ENCODE assay signal across 26 mouse cellular contexts in genomic region chr7:68053002-68053624, GRCm38 (mm10).
DNase-seq lines count a peak whose midpoint lies in the region; ATAC-seq and TF ChIP-seq lines count a peak whose summit lies in the region.
"Had no signal": no experiment of that assay in that cellular context is flagged by ENCODE, and none has a peak within 500 bp of the region (broad histone marks: within the 10 kb centered on the region; RNA-seq: fewer than 3 reads in every experiment).

No protein-coding gene starts in this region.

- H3K36me3 ChIP-seq in forebrain, embryonic 15.5 days, result no peaks in the 10 kb centered on the region
- no peaks in the 10 kb centered on the region for H3K36me3 ChIP-seq in forebrain, embryonic 10.5 days (replicated peaks)
- H3K36me3 ChIP-seq in kidney, embryonic 15.5 days, result no peaks in the 10 kb centered on the region
- no peaks in the 10 kb centered on the region for H3K36me3 ChIP-seq in neural tube, embryonic 15.5 days
- H3K36me3 ChIP-seq: heart, embryonic 13.5 days; liver, embryonic 12.5 days; midbrain, embryonic 13.5 days had no signal

- DNase-seq in forebrain, embryonic 10.5 days (ENCODE audit: extremely low spot score, low spot score), result no peak
- DNase-seq in kidney, postnatal 4 days, result no peak
- peak; percentile 37 for DNase-seq in brain, embryonic 14.5 days (ENCODE audit: low read depth)
- DNase-seq in adrenal gland, adult 2 months, result no peak
- DNase-seq: adrenal gland, postnatal 36 days; cerebellum, postnatal 14 days; forebrain, postnatal 0 days; heart, postnatal 10 days; kidney, postnatal 14 days; liver, postnatal 0 days; lung, postnatal 4 days; right cerebral cortex, postnatal 4 days; thymus, adult 18-20 months; thymus, postnatal 25 days had no signal

- H3K27ac ChIP-seq in forebrain, embryonic 15.5 days (replicated peaks), result 0 out of 2 replicates have a peak overlapping the region, but pooled peaks have one; percentile 5
- no peak overlapping the region for H3K27ac ChIP-seq in forebrain, embryonic 10.5 days
- H3K27ac ChIP-seq in kidney, embryonic 15.5 days, result peak overlapping the region; percentile 25; the same call in 1 of the 2 replicates
- H3K27ac ChIP-seq in neural tube, embryonic 15.5 days (replicated peaks), result peak overlapping the region; percentile 37; the same call in 1 of the 2 replicates
- H3K27ac ChIP-seq: heart, embryonic 13.5 days; layer of hippocampus, adult 2 months; left cerebral cortex, adult 2 months; liver, embryonic 12.5 days; midbrain, embryonic 13.5 days; stomach, postnatal 0 days had no signal

- no peak for ATAC-seq in forebrain, embryonic 15.5 days (replicated peaks)
- ATAC-seq in kidney, embryonic 15.5 days (replicated peaks; ENCODE audit: low FRiP score), result no peak
- no peak for ATAC-seq in neural tube, embryonic 15.5 days (ENCODE audit: low FRiP score)
- ATAC-seq: forebrain, postnatal 0 days; intestine, postnatal 0 days; liver, embryonic 12.5 days; liver, postnatal 0 days; lung, postnatal 0 days; midbrain, embryonic 13.5 days; Patski had no signal

- no peak overlapping the region for H3K4me3 ChIP-seq in forebrain, embryonic 15.5 days
- no peak overlapping the region for H3K4me3 ChIP-seq in forebrain, embryonic 10.5 days
- H3K4me3 ChIP-seq in kidney, embryonic 15.5 days (replicated peaks), result no peak overlapping the region
- H3K4me3 ChIP-seq in neural tube, embryonic 15.5 days (replicated peaks), result no peak overlapping the region
- H3K4me3 ChIP-seq: heart, embryonic 13.5 days; layer of hippocampus, adult 2 months; left cerebral cortex, adult 2 months; liver, embryonic 12.5 days; midbrain, embryonic 13.5 days had no signal

- H3K9me3 ChIP-seq in forebrain, embryonic 15.5 days, result no peaks in the 10 kb centered on the region
- H3K9me3 ChIP-seq in forebrain, embryonic 10.5 days, result no peaks in the 10 kb centered on the region
- H3K9me3 ChIP-seq in kidney, embryonic 15.5 days (replicated peaks), result no peaks in the 10 kb centered on the region
- no peaks in the 10 kb centered on the region for H3K9me3 ChIP-seq in neural tube, embryonic 15.5 days (replicated peaks)
- H3K9me3 ChIP-seq: heart, embryonic 13.5 days; liver, embryonic 12.5 days; midbrain, embryonic 13.5 days had no signal

- 79% methylated on average over 10 of the region's 10 CpGs for WGBS in forebrain, embryonic 15.5 days
- 81% methylated on average over 10 of the region's 10 CpGs for WGBS in forebrain, embryonic 10.5 days
- 67% methylated on average over 10 of the region's 10 CpGs for WGBS in kidney, embryonic 15.5 days
- 67% methylated on average over 10 of the region's 10 CpGs for WGBS in neural tube, embryonic 15.5 days

- H3K4me1 ChIP-seq in forebrain, embryonic 15.5 days, result peaks cover 42% of the 10 kb centered on the region
- H3K4me1 ChIP-seq in forebrain, embryonic 10.5 days, result peaks cover 27% of the 10 kb centered on the region
- peaks cover 37% of the 10 kb centered on the region for H3K4me1 ChIP-seq in kidney, embryonic 15.5 days
- H3K4me1 ChIP-seq in neural tube, embryonic 15.5 days, result peaks cover 54% of the 10 kb centered on the region

- H3K27me3 ChIP-seq in forebrain, embryonic 15.5 days, result no peaks in the 10 kb centered on the region
- no peaks in the 10 kb centered on the region for H3K27me3 ChIP-seq in forebrain, embryonic 10.5 days (ENCODE audit: poor library complexity, severe bottlenecking)
- H3K27me3 ChIP-seq in kidney, embryonic 15.5 days, result no peaks in the 10 kb centered on the region
- H3K27me3 ChIP-seq in neural tube, embryonic 15.5 days (replicated peaks), result no peaks in the 10 kb centered on the region
- H3K27me3 ChIP-seq: heart, embryonic 13.5 days; liver, embryonic 12.5 days; midbrain, embryonic 13.5 days; Patski had no signal

- TF ChIP-seq POLR2A in brain, embryonic 14.5 days (IDR thresholded peaks at IDR 0.05; ENCODE audit: borderline replicate concordance, extremely low read depth, insufficient read depth, insufficient read length, poor library complexity, severe bottlenecking), result no peak

- no peak for TF ChIP-seq CTCF in brain, embryonic 14.5 days (IDR thresholded peaks at IDR 0.05; ENCODE audit: borderline replicate concordance, extremely low read depth, insufficient read depth, insufficient read length)

- H3K4me2 ChIP-seq in forebrain, embryonic 15.5 days (replicated peaks), result no peak overlapping the region
- H3K4me2 ChIP-seq in kidney, embryonic 15.5 days, result no peak overlapping the region
- H3K4me2 ChIP-seq in neural tube, embryonic 15.5 days, result no peak overlapping the region
- H3K4me2 ChIP-seq: heart, embryonic 13.5 days; liver, embryonic 12.5 days; midbrain, embryonic 13.5 days had no signal

- no peak overlapping the region for H3K9ac ChIP-seq in forebrain, embryonic 15.5 days (replicated peaks)
- no peak overlapping the region for H3K9ac ChIP-seq in kidney, embryonic 15.5 days
- H3K9ac ChIP-seq in neural tube, embryonic 15.5 days (replicated peaks), result no peak overlapping the region
- H3K9ac ChIP-seq: forebrain, postnatal 0 days; heart, embryonic 13.5 days; liver, embryonic 12.5 days; liver, postnatal 0 days; midbrain, embryonic 13.5 days had no signal
